Mouse (Mus musculus) WW6 (cell line): Measurements from ENCODE around the gene Tns1.

Source experiments
- DNase-seq: peaks from one replicate; pipeline ENCODE4 v3.0.0-alpha.2; 2013; ENCODE audit warnings: low read depth, low spot score

Gene Tns1

GRCm38 (mm10) chr1:74034211-74034610 is 90.0 kb downstream of the Tns1 start:
- no peak for DNase-seq

DNA sequence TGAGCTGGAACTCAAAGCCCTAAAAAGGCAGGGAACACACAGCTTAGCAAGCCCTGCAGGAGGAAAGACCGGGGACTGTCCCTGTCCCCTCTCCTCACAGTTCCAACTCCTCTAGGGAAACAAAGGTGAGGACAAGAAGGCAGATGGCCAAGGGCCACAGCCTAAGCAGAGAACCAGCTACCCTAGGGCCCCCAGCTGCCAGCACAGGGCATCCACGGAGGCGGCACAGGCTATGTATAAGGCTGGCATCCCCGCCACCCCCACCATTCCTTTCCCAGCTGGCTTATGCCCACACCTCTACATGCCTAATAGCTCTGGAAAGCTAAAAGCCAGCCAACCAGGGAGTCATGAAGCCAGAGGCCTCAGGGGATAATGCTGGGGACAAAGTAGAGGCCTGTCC is 90.8 kb downstream of the Tns1 start:
- DNase-seq = no peak

GRCm38 (mm10) chr1:74032966-74033365 is 91.3 kb downstream of the Tns1 start:
- DNase-seq = no peak

DNA sequence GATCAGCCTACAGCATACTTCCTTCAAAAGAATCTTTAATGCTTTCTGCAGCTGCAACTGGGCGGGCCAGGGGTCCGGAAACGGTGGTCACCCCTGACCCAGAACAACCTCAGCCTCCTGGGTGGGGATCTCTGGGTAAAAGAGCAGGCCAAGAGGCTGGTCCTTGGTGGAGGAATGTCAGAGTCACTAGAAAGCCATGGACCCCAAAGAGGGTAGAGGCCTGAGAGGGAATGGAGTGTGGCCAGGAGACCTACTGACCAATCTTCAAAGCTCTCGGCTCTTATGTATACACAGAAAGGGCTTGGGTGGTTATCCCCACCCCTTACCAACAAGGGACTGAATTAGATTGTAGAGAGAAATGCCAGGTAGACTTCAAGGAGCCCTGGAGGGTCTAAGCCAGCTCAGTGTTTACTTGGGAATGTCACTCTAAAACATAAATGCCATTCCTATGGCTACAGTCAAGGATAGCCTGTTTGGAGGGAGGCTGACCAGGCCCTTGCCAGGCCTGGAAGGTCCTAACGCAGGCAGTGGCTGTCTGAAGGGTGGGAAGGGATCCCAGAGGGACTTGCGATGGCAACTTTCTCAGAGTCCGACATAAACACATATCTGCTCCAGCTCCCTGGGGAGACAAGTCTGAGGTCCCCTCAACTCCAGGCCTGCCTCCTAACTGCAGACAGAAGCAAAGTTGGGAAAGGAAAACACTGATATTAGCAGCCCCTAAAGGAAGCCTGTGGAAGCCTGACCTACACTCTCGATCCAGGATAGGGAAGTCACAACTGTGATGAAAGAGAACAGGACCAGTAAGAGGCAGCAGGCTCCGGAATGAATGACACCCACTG is 92.3 kb downstream of the Tns1 start:
- DNase-seq = no peak

DNA sequence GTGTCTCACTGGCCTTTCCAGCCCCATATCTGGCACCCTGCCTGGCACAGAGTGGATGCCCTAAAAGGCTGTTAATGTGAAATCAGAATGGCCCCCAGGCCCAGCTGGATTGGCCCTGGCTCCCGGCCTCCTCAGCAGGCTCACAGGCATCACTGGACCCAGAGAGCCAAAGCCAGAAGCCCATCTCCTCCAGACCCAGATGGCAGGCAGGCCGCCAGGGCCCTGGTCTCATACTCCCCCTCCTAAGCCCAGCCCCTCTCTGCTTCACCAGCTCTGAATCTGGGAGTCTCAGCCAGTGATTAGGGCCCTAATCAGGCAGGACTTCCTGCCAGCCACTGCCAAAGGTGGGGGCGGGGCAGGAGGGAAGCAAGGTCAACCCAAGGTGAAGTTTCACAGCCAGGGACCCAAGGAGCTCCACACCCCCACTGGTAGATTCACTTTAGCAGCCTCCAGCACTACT is 93.3 kb downstream of the Tns1 start:
- no peak for DNase-seq

DNA sequence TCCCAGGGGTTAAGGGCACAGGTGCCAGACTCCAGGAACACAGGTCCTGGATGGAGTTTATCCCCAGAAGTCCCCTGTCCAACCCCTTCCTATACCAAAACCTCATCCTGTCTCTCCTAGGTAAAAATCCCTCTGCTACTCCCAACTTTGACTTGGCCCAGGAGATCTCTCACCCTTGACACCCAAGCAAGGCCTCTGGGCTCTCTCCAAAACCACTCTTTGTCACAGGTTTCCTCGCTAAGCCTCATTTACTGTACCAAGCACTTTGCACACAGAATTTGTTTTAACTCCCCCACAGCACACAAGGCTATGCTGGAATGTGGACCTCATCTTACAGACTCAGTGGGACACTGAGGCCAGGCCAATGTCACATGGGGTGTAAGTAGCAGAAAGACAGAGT is 94.0 kb downstream of the Tns1 start:
- DNase-seq = no peak

DNA sequence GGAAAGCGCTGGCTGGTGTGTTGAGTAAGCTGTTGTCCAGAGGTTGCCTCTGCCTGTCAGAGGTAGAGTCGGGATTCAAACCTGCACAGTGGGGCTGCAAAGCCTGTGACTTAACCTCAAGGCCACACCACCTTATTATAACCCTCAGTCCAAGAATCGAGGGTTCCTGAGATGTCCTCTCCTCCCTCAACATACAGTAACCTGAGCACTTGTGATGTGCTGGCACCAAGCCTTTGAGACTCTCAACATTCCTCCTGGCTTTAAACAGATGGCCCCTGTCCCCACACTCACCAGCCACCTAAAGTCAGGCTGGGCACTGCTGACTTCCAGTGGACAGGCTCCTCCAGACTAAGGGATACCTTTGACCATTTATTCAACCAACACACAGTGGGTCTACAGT is 94.6 kb downstream of the Tns1 start:
- no peak for DNase-seq

DNA sequence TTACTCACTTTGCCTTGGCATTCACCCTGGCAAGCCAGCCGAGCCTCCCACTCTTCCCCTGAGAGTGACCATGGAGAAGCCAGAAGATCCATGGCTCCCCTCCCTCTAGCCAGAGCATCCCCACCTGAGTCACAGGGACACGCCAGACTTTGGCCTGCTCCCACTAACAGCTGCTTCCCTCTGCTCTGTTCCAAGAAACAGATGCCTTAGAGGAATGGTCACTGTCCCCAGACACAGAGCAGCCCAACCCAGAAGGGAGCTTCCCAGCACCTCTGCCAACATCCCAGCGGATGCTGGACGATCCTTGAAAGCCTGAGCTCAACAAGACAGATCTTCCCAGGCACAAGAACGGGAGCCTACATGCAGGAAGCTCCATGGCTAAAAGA is 95.4 kb downstream of the Tns1 start:
- DNase-seq = no peak

DNA sequence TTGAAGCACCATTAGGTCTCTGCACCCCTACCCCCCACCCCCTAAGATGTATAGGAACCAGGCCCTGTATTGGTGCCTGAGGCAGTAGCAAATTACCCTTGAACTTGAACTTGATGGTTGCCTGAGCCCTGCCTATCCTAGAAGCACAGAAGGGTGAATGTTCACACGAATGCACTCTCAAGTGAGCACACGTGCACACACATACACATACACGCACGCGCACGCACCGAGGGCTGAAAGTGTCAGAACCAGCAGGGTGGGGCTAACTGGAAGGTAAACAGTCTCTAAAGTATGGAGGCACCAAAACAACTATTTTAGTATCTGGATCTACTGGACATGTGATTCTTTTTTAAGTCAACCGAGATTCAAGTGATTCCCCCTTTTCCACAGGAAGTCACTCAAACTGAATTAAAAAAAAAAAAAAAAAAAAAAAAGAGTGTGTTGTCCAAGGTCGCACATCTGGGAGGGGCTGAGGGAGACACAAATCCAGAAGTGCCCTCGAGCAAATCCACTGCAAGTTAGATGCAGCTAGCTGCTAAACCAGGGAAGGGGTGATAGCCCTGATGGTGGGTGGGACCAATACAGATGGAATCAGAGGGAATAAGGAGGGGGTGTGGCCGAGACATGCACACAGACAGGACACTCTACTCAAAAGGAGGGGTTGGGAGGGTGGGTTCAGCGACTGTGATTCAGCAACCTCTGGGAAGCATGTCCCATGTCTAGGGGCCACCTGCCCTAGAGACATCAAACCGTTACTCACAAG is 96.0 kb downstream of the Tns1 start:
- no peak for DNase-seq

DNA sequence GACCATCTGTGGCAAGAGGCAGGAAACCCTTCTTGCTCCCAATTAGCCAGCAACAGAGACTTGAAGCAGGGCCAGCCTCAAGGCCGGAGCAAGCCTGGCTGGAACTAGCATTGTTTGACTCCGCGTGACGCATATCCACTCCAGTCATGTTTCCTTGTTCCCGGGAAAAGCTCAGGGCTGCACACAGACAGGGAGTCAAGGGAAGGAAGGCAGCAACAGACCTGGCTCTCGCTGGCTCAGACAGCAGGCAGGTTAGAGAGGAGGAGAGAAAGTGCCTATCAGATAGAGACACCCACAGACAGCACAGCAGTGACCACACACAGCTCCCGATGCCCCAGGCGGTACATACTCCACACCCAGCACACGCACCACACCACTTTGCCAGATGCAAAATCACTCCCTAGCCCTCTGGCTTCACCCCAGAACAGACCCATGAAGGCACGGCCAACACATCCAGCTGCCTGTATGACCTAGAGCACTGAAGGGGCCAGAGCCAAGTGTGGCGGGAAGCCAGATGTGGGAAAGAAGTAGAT is 96.6 kb downstream of the Tns1 start:
- DNase-seq = no peak

- DNase-seq = no peak
These were observed 97.5 kb downstream of the Tns1 start for GRCm38 (mm10) chr1:74026703-74027195.

DNA sequence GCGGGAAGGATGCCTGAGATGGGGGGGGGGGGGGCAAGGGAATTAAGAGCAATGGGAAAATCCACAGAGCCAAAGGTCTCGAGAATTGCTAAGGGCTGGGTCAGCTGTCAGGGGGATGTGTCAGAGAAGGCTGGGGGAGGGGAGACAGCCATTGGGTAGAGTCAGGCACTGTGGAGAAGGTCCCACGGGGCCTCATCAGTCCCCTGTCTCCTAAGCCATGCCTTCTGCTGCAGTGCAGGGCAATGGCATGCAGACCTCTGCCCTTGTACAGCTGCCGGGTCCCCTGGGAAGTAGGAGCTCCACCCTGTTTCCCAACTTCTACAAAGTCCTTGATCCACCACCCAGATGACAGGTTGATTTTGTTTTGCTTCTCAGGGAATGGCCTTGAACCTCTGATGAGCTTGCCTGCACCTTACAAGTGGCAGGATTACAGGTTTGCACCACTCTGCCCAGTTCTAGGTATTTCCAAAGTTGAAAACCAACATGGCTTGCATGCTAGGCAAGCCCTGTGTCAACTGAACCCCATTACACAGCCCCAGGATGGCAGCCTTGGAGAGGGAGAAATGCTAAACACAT is 98.5 kb downstream of the Tns1 start:
- DNase-seq = no peak

GRCm38 (mm10) chr1:74025227-74025626 is 99.0 kb downstream of the Tns1 start:
- no peak for DNase-seq

- no peak for DNase-seq
These were observed 99.6 kb downstream of the Tns1 start for GRCm38 (mm10) chr1:74024452-74025190.

DNA sequence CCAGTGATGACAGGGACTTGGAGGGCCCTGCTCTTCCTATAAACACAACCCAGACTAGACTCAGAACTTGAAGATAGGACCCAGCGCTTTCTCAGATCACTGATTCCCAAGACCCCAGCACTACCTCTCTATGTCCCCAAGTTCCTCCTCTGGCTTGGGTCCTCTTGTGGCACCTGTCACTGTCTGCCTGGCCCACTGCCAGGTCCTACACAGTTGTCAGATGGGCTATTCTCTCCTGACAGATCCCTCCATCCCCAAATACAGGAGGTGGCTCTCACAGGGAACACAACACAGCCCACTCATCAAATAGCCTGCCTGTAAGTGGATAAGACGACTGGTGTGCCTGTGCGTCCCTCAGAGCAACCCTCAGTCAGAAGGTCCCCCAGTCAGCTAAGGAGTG is 101.3 kb downstream of the Tns1 start:
- no peak for DNase-seq

DNA sequence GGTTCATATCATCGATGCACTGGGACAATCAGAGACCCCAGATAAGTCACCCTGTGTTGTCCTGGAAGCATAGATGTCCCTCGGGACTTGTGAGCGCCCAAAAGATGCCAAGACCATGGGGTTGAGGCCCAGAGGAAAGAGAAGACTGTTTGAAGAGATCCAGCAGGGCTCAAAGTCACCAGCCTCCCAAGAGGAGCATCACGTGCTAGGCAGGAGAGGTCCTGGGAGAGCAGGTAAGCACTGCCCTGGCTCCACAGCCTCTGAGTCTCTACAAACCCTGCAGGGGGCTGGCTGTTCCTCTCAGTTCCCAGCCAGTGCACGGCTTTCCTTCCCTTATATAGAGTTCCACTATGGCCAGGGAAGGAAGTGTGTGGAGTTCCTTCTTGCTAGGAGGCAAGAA is 101.7 kb downstream of the Tns1 start:
- DNase-seq = no peak

- DNase-seq = no peak
These were observed 104.0 kb downstream of the Tns1 start for GRCm38 (mm10) chr1:74020235-74020634.

DNA sequence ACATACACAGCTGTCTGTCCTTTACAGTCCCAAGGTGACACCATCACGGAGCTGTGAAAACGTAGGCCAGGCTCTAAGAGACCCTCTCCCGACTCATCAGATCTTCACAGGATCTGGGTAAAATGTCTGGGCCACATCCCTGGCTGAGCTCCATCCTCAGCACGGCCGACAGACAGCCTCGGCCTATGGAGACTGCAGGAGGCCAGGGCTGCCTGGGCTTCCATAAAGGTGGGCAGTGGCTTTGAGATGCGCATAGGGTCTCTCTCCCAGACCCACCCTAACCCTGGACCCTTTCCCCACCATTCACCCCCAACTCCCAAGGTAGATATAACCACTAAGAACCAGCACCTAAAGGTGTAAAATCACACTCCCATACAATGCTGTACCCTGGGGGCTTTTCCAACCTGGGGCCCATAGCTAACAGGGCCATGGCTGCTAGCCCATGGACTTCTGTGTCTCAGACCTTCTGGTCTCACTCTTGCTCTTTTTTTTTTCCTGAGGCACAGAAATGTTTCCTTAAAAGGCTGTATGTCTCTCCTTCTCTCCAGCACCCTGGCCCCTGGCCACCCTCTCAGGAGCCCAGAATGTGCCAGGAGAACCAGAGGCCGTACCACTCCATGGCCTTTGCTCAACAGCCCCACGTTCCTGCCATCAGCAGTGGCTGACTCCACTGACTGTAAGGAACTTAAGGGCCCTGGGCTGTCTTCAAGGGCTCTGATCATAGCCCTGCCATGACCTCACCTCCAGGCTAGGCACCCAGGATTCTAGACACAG is 106.7 kb downstream of the Tns1 start:
- no peak for DNase-seq

GRCm38 (mm10) chr1:74016618-74017017 is 107.6 kb downstream of the Tns1 start:
- no peak for DNase-seq

DNA sequence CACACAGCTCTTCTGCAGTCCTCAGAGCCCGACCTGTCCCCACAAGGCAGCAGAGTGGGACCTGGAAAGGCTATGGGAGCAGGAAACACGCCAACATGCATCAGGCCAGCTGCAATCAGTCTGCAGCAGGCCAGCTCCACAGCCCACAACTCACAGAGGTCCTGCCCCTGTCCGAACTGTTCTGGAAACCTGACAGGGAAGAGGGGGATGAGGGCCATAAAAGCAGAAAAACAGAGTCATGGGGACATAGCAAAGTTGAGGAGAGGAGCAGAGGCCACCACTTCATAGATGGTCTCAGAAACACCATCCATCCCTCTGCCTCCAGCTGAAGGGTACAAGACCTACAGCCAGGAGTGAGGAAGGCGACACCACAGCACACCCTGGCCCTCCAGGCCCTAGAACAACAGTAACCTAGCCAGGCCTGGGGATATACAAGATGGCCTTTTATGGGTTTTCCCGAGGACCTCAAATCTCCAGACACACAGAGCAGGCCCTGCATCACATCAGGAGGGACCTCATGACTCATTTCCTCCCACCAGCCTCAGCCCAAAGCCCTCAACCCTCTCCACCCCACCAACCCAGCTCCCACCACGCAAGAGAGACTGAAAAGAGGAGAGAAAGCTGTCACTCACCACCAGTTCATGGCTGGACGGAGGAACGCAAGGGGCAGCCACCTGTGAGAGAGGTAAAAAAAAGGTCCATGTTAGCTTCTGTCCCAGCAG is 108.6 kb downstream of the Tns1 start:
- no peak for DNase-seq
